Mouse (Mus musculus) ES-E14 (cell line): ENCODE results near the gene Npas2.

ENCODE experiments used
- HCFC1 ChIP-seq: IDR thresholded peaks from 2 replicates; pipeline ENCODE4 v1.6.1; 2012; ENCODE audit warnings: low read length, inconsistent platforms, borderline replicate concordance; ENCODE audit not compliant: insufficient read depth
- MAFK ChIP-seq: IDR thresholded peaks from 2 replicates; pipeline ENCODE4 v1.6.1; 2014; ENCODE audit warnings: mild to moderate bottlenecking, low read depth, low read length, inconsistent platforms; ENCODE audit not compliant: insufficient read depth

GRCm38 (mm10) chr1:39344981-39345600, 151.6 kb downstream of the Npas2 start:
- TF ChIP-seq MAFK (no peak), HCFC1 (no peak)
